Mouse (Mus musculus): Measurements from ENCODE around the gene Brca2. TPM values are rescaled to one million over a fixed set of nuclear protein-coding genes. Genes with fewer than 3 reads are reported as not detected.

Gene Brca2
- polyA plus RNA-seq, 1 experiment from 2014 or later: 12.7 TPM

DNA sequence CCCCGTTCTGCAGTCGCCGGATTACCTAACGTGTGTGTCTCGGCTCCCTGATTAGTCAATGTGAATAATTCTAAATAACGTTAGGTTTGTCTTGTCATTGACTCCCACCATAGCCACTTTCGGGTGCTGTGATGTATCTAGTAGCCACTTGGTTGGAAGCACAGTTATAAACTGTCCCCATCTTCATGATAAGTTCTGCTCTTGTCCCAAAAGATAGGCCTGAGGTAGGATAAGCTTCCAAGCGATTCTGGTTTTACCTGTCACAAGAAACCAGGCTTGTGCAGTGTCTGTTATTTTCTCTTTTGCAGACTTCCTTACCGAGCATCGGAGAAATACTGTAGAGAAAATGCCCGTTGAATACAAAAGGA is 421 bp downstream of the Brca2 start:
- no peak for ATAC-seq (replicated peaks; ENCODE audit: low FRiP score, low read depth)

DNA sequence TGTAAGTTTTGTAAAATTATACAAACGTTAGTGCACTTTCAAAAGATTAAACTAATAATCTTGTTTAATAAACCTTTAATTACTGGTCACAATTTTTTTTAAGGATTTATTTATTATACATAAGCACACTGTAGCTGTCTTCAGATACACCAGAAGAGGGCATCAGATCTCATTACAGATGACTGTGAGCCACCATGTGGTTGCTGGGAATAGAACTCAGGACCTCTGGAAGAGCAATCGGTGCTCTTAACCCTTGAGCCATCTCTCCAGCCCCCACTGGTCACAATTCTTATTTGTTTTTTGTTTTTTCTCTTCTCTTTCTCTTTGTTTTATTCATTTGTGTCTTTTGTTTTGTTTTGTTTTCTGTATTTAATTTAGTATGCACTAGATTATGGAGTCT is 2.8 kb downstream of the Brca2 start:
- H3K27ac ChIP-seq: no peak overlapping the region
- DNase-seq (ENCODE audit: low spot score): no peak
- 0 out of 2 replicates have a peak, but pooled peaks have one; percentile 14 for TF ChIP-seq CTCF (IDR thresholded peaks at IDR 0.05; ENCODE audit: low read depth)
- no peaks in the 10 kb centered on the region for H3K4me1 ChIP-seq (replicated peaks; ENCODE audit: insufficient read depth, low read length)
- no peak overlapping the region for H3K9ac ChIP-seq (ENCODE audit: low read depth, low read length)
- whole genome bisulfite sequencing: 85% methylated on average over 2 of the region's 2 CpGs
- H3K4me3 ChIP-seq (replicated peaks; ENCODE audit: low read depth, low read length): no peak overlapping the region
- no peak overlapping the region for H3K4me2 ChIP-seq (ENCODE audit: low read length)
- H3K27me3 ChIP-seq (ENCODE audit: insufficient read depth, low read length): no peaks in the 10 kb centered on the region
- no peaks in the 10 kb centered on the region for H3K9me3 ChIP-seq (replicated peaks; ENCODE audit: low read length)
- no peak for ATAC-seq (replicated peaks; ENCODE audit: low FRiP score, low read depth)
- H3K36me3 ChIP-seq (ENCODE audit: insufficient read depth, low read length): 0 out of 2 replicates have a peak, but pooled peaks cover 1% of the 10 kb centered on the region

More for the DNA sequence above, 421 bp downstream of the Brca2 start:
- H3K9ac ChIP-seq (ENCODE audit: low read depth, low read length): peak overlapping the region; percentile 93
- H3K27me3 ChIP-seq (ENCODE audit: insufficient read depth, low read length): no peaks in the 10 kb centered on the region
- H3K4me2 ChIP-seq (ENCODE audit: low read length): peak overlapping the region; percentile 64
- peak overlapping the region; percentile 84 for H3K4me3 ChIP-seq (replicated peaks; ENCODE audit: low read depth, low read length)
- no peak for DNase-seq (ENCODE audit: low spot score)
- 7% methylated on average over 11 of the region's 11 CpGs for WGBS
- no peaks in the 10 kb centered on the region for H3K4me1 ChIP-seq (replicated peaks; ENCODE audit: insufficient read depth, low read length)
- TF ChIP-seq CTCF (IDR thresholded peaks at IDR 0.05; ENCODE audit: low read depth): no peak
- H3K27ac ChIP-seq: peak overlapping the region; percentile 70; the same call in 1 of the 2 replicates
- H3K36me3 ChIP-seq (ENCODE audit: insufficient read depth, low read length): no peaks in the 10 kb centered on the region
- H3K9me3 ChIP-seq (replicated peaks; ENCODE audit: low read length): no peaks in the 10 kb centered on the region

DNA sequence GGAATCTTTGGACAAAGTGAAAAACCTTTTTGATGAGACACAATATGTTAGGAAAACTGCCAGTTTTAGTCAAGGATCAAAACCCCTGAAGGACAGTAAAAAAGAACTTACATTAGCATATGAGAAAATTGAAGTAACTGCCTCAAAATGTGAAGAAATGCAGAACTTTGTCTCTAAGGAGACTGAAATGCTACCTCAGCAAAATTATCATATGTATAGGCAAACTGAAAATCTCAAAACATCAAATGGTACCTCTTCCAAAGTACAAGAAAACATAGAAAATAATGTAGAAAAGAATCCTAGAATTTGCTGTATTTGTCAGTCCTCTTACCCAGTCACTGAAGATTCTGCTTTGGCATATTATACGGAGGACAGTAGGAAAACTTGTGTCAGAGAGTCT is 18.9 kb downstream of the Brca2 start:
- WGBS: 95% methylated on average over 1 of the region's 1 CpGs
- H3K27me3 ChIP-seq (ENCODE audit: insufficient read depth, low read length): no peaks in the 10 kb centered on the region
- H3K9ac ChIP-seq (ENCODE audit: low read depth, low read length): no peak overlapping the region
- H3K9me3 ChIP-seq (replicated peaks; ENCODE audit: low read length): no peaks in the 10 kb centered on the region
- DNase-seq (ENCODE audit: low spot score) (no peak), ATAC-seq (replicated peaks; ENCODE audit: low FRiP score, low read depth) (no peak)
- H3K4me1 ChIP-seq (replicated peaks; ENCODE audit: insufficient read depth, low read length): no peaks in the 10 kb centered on the region
- no peaks in the 10 kb centered on the region for H3K36me3 ChIP-seq (ENCODE audit: insufficient read depth, low read length)
- no peak overlapping the region for H3K4me2 ChIP-seq (ENCODE audit: low read length)
- H3K27ac ChIP-seq: no peak overlapping the region
- no peak overlapping the region for H3K4me3 ChIP-seq (replicated peaks; ENCODE audit: low read depth, low read length)
- no peak for TF ChIP-seq CTCF (IDR thresholded peaks at IDR 0.05; ENCODE audit: low read depth)

DNA sequence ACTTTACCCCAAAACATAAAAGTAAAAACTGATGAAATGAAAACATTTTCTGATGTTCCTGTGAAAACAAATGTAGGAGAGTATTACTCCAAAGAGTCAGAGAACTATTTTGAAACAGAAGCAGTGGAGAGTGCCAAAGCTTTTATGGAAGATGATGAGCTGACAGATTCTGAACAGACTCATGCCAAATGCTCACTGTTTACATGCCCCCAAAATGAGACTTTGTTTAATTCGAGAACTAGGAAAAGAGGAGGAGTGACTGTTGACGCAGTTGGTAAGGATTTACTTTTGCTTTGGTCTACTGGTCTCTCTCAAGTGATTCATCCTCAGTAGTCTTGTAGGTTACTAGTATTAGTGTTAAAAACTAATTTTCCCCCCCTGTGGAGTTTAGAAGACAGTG is 20.8 kb downstream of the Brca2 start:
- no peak for TF ChIP-seq CTCF (IDR thresholded peaks at IDR 0.05; ENCODE audit: low read depth)
- DNase-seq (ENCODE audit: low spot score) (no peak), ATAC-seq (replicated peaks; ENCODE audit: low FRiP score, low read depth) (no peak)
- no peaks in the 10 kb centered on the region for H3K4me1 ChIP-seq (replicated peaks; ENCODE audit: insufficient read depth, low read length)
- H3K9ac ChIP-seq (ENCODE audit: low read depth, low read length): no peak overlapping the region
- H3K27ac ChIP-seq: no peak overlapping the region
- H3K36me3 ChIP-seq (ENCODE audit: insufficient read depth, low read length): no peaks in the 10 kb centered on the region
- 76% methylated on average over 2 of the region's 2 CpGs for WGBS
- no peaks in the 10 kb centered on the region for H3K27me3 ChIP-seq (ENCODE audit: insufficient read depth, low read length)
- no peak overlapping the region for H3K4me2 ChIP-seq (ENCODE audit: low read length)
- no peak overlapping the region for H3K4me3 ChIP-seq (replicated peaks; ENCODE audit: low read depth, low read length)
- H3K9me3 ChIP-seq (replicated peaks; ENCODE audit: low read length): no peaks in the 10 kb centered on the region

DNA sequence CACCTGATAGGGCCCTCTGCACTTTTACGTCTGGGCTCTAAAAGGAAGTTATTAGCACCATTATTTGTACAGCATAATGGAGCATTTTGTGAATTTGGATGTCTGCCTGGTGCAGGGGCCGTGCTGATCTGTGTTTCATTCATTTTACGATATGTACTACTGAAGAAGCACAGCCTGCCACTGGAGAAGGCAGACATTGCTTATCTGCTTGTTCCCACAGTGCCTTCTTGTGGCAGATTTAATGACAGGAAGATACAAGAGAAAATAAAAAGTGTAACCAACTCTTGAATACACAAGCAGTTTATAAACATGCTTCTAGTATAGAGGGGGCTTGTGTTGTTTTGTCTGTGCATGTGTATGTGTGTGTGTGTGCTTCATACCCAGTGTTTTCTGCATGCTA is 29.2 kb downstream of the Brca2 start:
- DNase-seq (ENCODE audit: low spot score) (peak; percentile 68), ATAC-seq (replicated peaks; ENCODE audit: low FRiP score, low read depth) (no peak)
- H3K4me1 ChIP-seq (replicated peaks; ENCODE audit: insufficient read depth, low read length): no peaks in the 10 kb centered on the region
- WGBS: 43% methylated on average over 3 of the region's 3 CpGs
- H3K36me3 ChIP-seq (ENCODE audit: insufficient read depth, low read length): peaks cover 11% of the 10 kb centered on the region; the same call in 1 of the 2 replicates
- H3K27ac ChIP-seq: no peak overlapping the region
- TF ChIP-seq CTCF (IDR thresholded peaks at IDR 0.05; ENCODE audit: low read depth): peak; percentile 61
- H3K9me3 ChIP-seq (replicated peaks; ENCODE audit: low read length): no peaks in the 10 kb centered on the region
- no peak overlapping the region for H3K4me2 ChIP-seq (ENCODE audit: low read length)
- H3K9ac ChIP-seq (ENCODE audit: low read depth, low read length): no peak overlapping the region
- no peaks in the 10 kb centered on the region for H3K27me3 ChIP-seq (ENCODE audit: insufficient read depth, low read length)
- H3K4me3 ChIP-seq (replicated peaks; ENCODE audit: low read depth, low read length): no peak overlapping the region

DNA sequence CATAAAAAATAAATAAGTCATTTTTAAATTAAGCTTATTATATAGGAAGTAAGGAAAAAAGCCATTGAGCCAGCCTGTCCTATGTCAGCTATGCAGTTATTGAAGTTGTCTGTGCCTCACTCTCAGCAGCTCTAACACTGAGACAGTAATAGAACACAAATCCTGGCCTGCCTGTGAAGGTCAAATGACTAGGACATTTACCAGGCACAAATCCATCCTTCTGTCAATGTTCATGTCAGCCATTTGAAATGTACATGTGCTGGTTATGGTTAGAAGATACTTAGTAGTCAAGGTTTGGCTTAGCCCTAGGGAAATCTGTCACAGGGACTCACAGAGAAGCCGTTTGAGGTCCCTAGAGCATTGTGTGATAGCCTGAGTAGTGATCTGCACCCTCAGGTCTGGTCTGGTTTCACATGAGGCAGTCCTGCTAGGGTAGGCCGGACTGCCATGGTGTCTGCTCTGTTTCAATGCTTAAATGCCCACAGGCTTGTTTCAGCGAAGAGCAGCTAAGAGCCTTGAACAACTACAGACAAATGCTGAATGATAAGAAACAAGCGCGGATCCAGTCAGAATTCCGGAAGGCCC is 37.2 kb downstream of the Brca2 start:
- H3K27me3 ChIP-seq (ENCODE audit: insufficient read depth, low read length): no peaks in the 10 kb centered on the region
- ATAC-seq (replicated peaks; ENCODE audit: low FRiP score, low read depth): no peak
- H3K4me1 ChIP-seq (replicated peaks; ENCODE audit: insufficient read depth, low read length): no peaks in the 10 kb centered on the region
- H3K4me2 ChIP-seq (ENCODE audit: low read length): no peak overlapping the region
- DNase-seq (ENCODE audit: low spot score): no peak
- H3K27ac ChIP-seq: no peak overlapping the region
- no peak overlapping the region for H3K4me3 ChIP-seq (replicated peaks; ENCODE audit: low read depth, low read length)
- 93% methylated on average over 6 of the region's 6 CpGs for WGBS
- peaks cover 17% of the 10 kb centered on the region; the same call in 1 of the 2 replicates for H3K36me3 ChIP-seq (ENCODE audit: insufficient read depth, low read length)
- H3K9ac ChIP-seq (ENCODE audit: low read depth, low read length): no peak overlapping the region
- TF ChIP-seq CTCF (IDR thresholded peaks at IDR 0.05; ENCODE audit: low read depth): no peak
- no peaks in the 10 kb centered on the region for H3K9me3 ChIP-seq (replicated peaks; ENCODE audit: low read length)

DNA sequence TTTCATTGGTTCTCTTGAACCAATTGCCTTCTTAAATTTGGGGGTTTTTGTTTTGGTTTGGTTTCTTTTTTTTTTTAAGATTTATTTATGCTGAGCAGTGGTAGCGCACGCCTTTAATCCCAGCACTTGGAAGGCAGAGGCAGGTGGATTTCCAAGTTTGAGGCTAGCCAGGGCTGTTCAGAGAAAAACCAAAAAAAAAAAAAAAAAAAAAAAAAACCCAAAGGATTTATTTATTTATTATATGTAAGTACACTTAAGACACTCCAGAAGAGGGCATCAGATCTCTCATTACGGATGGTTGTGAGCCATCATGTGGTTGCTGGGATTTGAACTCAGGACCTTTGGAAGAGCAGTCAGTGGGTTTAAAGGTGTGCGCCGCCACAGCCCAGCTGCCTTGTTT is 38.4 kb downstream of the Brca2 start:
- no peak overlapping the region for H3K27ac ChIP-seq
- H3K4me3 ChIP-seq (replicated peaks; ENCODE audit: low read depth, low read length): no peak overlapping the region
- no peaks in the 10 kb centered on the region for H3K4me1 ChIP-seq (replicated peaks; ENCODE audit: insufficient read depth, low read length)
- DNase-seq (ENCODE audit: low spot score) (no peak), ATAC-seq (replicated peaks; ENCODE audit: low FRiP score, low read depth) (no peak)
- H3K36me3 ChIP-seq (ENCODE audit: insufficient read depth, low read length): peaks cover 20% of the 10 kb centered on the region; the same call in 1 of the 2 replicates
- no peak overlapping the region for H3K9ac ChIP-seq (ENCODE audit: low read depth, low read length)
- no peak for TF ChIP-seq CTCF (IDR thresholded peaks at IDR 0.05; ENCODE audit: low read depth)
- H3K27me3 ChIP-seq (ENCODE audit: insufficient read depth, low read length): no peaks in the 10 kb centered on the region
- H3K9me3 ChIP-seq (replicated peaks; ENCODE audit: low read length): no peaks in the 10 kb centered on the region
- WGBS: 95% methylated on average over 5 of the region's 5 CpGs
- H3K4me2 ChIP-seq (ENCODE audit: low read length): no peak overlapping the region
